Comparison of ENCODE assay signal across 9 mouse cellular contexts in genomic region chr17:87377536-87377935, GRCm38 (mm10). TPM values are rescaled to one million over a fixed set of nuclear protein-coding genes. Genes with fewer than 3 reads are reported as not detected.
A peak's percentile ranks its signal among the peaks of the same experiment; 100 is the strongest.
DNase-seq lines count a peak whose midpoint lies in the region; ATAC-seq lines count a peak whose summit lies in the region.
"Had no signal": no experiment of that assay in that cellular context is flagged by ENCODE, and none has a peak within 500 bp of the region (broad histone marks: within the 10 kb centered on the region; RNA-seq: fewer than 3 reads in every experiment).

No protein-coding gene starts in this region.

- no peak for ATAC-seq in neural tube, embryonic 12.5 days (ENCODE audit: low FRiP score, low read depth)

- H3K9ac ChIP-seq in neural tube, embryonic 12.5 days = no peak overlapping the region

- 69% methylated on average over 6 of the region's 6 CpGs for WGBS in neural tube, embryonic 12.5 days

- H3K27ac ChIP-seq in neural tube, embryonic 12.5 days = no peak overlapping the region

- H3K4me1 ChIP-seq in neural tube, embryonic 12.5 days = peaks cover 48% of the 10 kb centered on the region

- intact Hi-C loops in left cerebral cortex, postnatal 14 days (cut with DNase I) = no loop called here

- H3K36me3 ChIP-seq in neural tube, embryonic 12.5 days = no peaks in the 10 kb centered on the region

- H3K4me2 ChIP-seq in neural tube, embryonic 12.5 days (replicated peaks) = 0 out of 2 replicates have a peak overlapping the region, but pooled peaks have one; percentile 21

- H3K4me3 ChIP-seq in neural tube, embryonic 12.5 days = no peak overlapping the region

- no peaks in the 10 kb centered on the region for H3K27me3 ChIP-seq in neural tube, embryonic 12.5 days (replicated peaks)

- DNase-seq in adrenal gland, postnatal 36 days = peak; percentile 10 to 22
- DNase-seq in adrenal gland, postnatal 25 days = no peak
- peak; percentile 73 for DNase-seq in right cerebral cortex, adult 2 months (ENCODE audit: low spot score in 2 of 2)
- no peak for DNase-seq in right cerebral cortex, postnatal 14 days
- peak; percentile 65 to 70 for DNase-seq in left cerebral cortex, postnatal 14 days (ENCODE audit: low spot score in 2 of 2)
- no peak for DNase-seq in c-Kit-positive CD71-positive TER-119-positive erythroid progenitor cells, embryonic 14.5 days (ENCODE audit: low spot score)
- DNase-seq in adrenal gland, adult (ENCODE audit: inconsistent age in 2 of 2, low spot score in 1 of 2) = no peak

- no peaks in the 10 kb centered on the region for H3K9me3 ChIP-seq in neural tube, embryonic 12.5 days

RNA-seq across cellular contexts. Expression of gene Stpg4, which starts 50.0 kb away (rescaled TPM):
- total RNA-seq in adrenal gland, postnatal 36 days (2021) = not detected
- total RNA-seq in adrenal gland, postnatal 25 days (2021) = not detected in 2 replicates
- total RNA-seq in left cerebral cortex, postnatal 14 days (2021) = not detected
- polyA plus RNA-seq in neural tube, embryonic 12.5 days (2016; fragmentation: Nextera tagmentation; extraction: Ambion mirVana) = not detected in 2 replicates
- total RNA-seq: left cerebral cortex, postnatal 36 days had no signal

Comparison
In these comparisons a context has a peak if more than half of its experiments do, and no peak if none do; other contexts are left out.
1. DNase-seq: peak in adrenal gland, postnatal 36 days (2 of 2), right cerebral cortex, adult 2 months (2 of 2) and left cerebral cortex, postnatal 14 days (2 of 2); none in adrenal gland, postnatal 25 days (single experiment), right cerebral cortex, postnatal 14 days (single experiment), c-Kit-positive CD71-positive TER-119-positive erythroid progenitor cells, embryonic 14.5 days (single experiment) and adrenal gland, adult (0 of 2).